ENCODE assay signal across 9 mouse cellular contexts in the genomic region with DNA sequence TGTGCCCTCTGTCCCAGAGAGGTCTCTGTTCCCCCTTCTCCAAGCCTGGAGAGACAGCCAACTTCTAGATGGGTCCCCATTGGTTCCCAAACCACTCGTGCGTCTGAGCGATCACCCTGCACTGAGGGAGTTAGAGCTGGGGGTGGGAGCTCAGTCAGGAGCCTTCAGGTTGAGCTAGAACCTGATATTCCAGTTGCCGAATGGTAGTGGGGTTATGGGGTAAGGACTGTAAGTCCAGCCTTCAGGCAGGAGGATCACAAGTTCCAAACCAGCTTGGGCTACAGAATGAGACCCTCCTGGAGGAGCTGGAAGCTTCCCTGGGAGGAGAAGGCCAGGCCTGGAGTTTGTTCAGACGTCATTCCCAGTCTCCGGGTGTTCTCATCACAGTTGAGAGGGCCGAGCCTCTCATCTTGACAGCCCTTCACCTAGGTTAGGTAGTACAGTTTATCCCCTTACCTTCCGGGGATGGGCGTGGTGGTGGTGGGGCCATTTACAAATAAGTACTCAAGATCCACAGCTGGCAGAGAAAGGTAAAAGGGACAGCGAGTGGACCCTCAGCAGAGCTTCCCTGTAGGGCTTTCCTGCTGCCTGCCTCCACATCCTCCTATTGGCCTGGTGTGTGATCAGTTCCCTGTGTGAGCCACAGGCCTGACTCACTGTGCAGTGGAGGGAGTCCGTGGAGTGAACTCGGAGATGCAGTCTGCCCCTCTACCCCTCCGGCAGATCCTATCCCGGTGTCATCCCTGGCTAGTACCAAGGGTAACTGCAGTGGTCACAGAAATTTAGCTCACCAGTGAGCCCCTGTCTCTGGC. TPM values are rescaled to one million over a fixed set of nuclear protein-coding genes. Genes with fewer than 3 reads are reported as not detected.
DNase-seq lines count a peak whose midpoint lies in the region; ATAC-seq lines count a peak whose summit lies in the region.
"Had no signal": no experiment of that assay in that cellular context is flagged by ENCODE, and none has a peak within 500 bp of the region (broad histone marks: within the 10 kb centered on the region; RNA-seq: fewer than 3 reads in every experiment).

No protein-coding gene starts in this region.

- H3K36me3 ChIP-seq in embryonic facial prominence, embryonic 14.5 days (ENCODE audit: control insufficient read depth, insufficient read depth, low read length) = peaks cover 14% of the 10 kb centered on the region; the same call in 1 of the 2 replicates
- peaks cover 17% of the 10 kb centered on the region for H3K36me3 ChIP-seq in limb, embryonic 15.5 days

- 0 out of 2 replicates have a peak overlapping the region, but pooled peaks have one; percentile 5 for H3K9ac ChIP-seq in embryonic facial prominence, embryonic 14.5 days (ENCODE audit: low read depth, low read length)
- H3K9ac ChIP-seq in limb, embryonic 15.5 days = no peak overlapping the region

- no peak overlapping the region for H3K4me3 ChIP-seq in embryonic facial prominence, embryonic 14.5 days (ENCODE audit: low read depth, low read length)
- H3K4me3 ChIP-seq in limb, embryonic 15.5 days = no peak overlapping the region

- no peak overlapping the region for H3K4me2 ChIP-seq in embryonic facial prominence, embryonic 14.5 days (ENCODE audit: low read depth, low read length)
- no peak overlapping the region for H3K4me2 ChIP-seq in limb, embryonic 15.5 days

- H3K27me3 ChIP-seq in embryonic facial prominence, embryonic 14.5 days (replicated peaks; ENCODE audit: control insufficient read depth, insufficient read depth, low read length) = no peaks in the 10 kb centered on the region
- H3K27me3 ChIP-seq in limb, embryonic 15.5 days = no peaks in the 10 kb centered on the region

- ATAC-seq in embryonic facial prominence, embryonic 14.5 days (ENCODE audit: low read depth) = no peak
- ATAC-seq in limb, embryonic 15.5 days (ENCODE audit: insufficient number of reproducible peaks, low FRiP score, low TSS enrichment, low read depth) = no peak

- no peaks in the 10 kb centered on the region for H3K9me3 ChIP-seq in embryonic facial prominence, embryonic 14.5 days (ENCODE audit: control insufficient read depth, low read length)
- no peaks in the 10 kb centered on the region for H3K9me3 ChIP-seq in limb, embryonic 15.5 days

- peak overlapping the region; percentile 90 for H3K27ac ChIP-seq in embryonic facial prominence, embryonic 14.5 days (replicated peaks; ENCODE audit: low read depth, low read length)
- peak overlapping the region; percentile 83 for H3K27ac ChIP-seq in limb, embryonic 15.5 days

- peaks cover 23% of the 10 kb centered on the region for H3K4me1 ChIP-seq in embryonic facial prominence, embryonic 14.5 days (ENCODE audit: control insufficient read depth, insufficient read depth, low read length)
- H3K4me1 ChIP-seq in limb, embryonic 15.5 days = peaks cover 30% of the 10 kb centered on the region

- peak; percentile 60 for DNase-seq in adrenal gland, postnatal 10 days
- no peak for DNase-seq in adrenal gland, adult 2 months
- DNase-seq in kidney, postnatal 10 days = peak; percentile 23
- no peak for DNase-seq in kidney, postnatal 14 days
- DNase-seq in embryonic facial prominence, embryonic 14.5 days (ENCODE audit: low spot score) = no peak
- DNase-seq in Muller cell, postnatal 12 days (ENCODE audit: inconsistent ontology term) = no peak
- no peak for DNase-seq in urinary bladder, adult 18-20 months (ENCODE audit: low spot score in 2 of 2)
- DNase-seq: cerebellum, adult 9-11 months had no signal

- WGBS in embryonic facial prominence, embryonic 14.5 days = 73% methylated on average over 14 of the region's 14 CpGs
- 83% methylated on average over 14 of the region's 14 CpGs for WGBS in limb, embryonic 15.5 days

RNA-seq across cellular contexts. Expression of a gene that starts 7.9 kb away (rescaled TPM):
- 1 to 10 TPM; 4.8 to 8.9 TPM for total RNA-seq in adrenal gland, postnatal 10 days (2021)
- total RNA-seq in adrenal gland, adult 2 months (2021) = 1 to 10 TPM; 2.8 to 7.0 TPM
- 3.3 and 4.5 TPM in 2 replicates for polyA plus RNA-seq in adrenal gland, adult 2 months (2012; rRNA removed)
- 6.8 and 9.5 TPM in 2 replicates for polyA plus RNA-seq in embryonic facial prominence, embryonic 14.5 days (2014; fragmentation: Nextera tagmentation; extraction: Ambion mirVana)
- polyA plus RNA-seq in limb, embryonic 15.5 days (2015; fragmentation: Nextera tagmentation; extraction: Ambion mirVana) = 11.7 and 12.2 TPM in 2 replicates

RNA-seq across cellular contexts. Expression of a gene that starts 24.1 kb away (rescaled TPM):
- total RNA-seq in adrenal gland, postnatal 10 days (2021) = 10 to 100 TPM; 49.6 to 50.1 TPM
- 10 to 100 TPM; 70.9 to 83.7 TPM for total RNA-seq in adrenal gland, adult 2 months (2021)
- polyA plus RNA-seq in adrenal gland, adult 2 months (2012; rRNA removed) = 15.7 and 16.5 TPM in 2 replicates
- polyA plus RNA-seq in embryonic facial prominence, embryonic 14.5 days (2014; fragmentation: Nextera tagmentation; extraction: Ambion mirVana) = 7.3 and 8.9 TPM in 2 replicates
- polyA plus RNA-seq in limb, embryonic 15.5 days (2015; fragmentation: Nextera tagmentation; extraction: Ambion mirVana) = 5.0 and 5.8 TPM in 2 replicates

RNA-seq across cellular contexts. Expression of a gene that starts 30.8 kb away (rescaled TPM):
- total RNA-seq in adrenal gland, postnatal 10 days (2021) = 10 to 100 TPM; 17.7 to 20.5 TPM
- 10 to 100 TPM; 18.9 to 24.2 TPM for total RNA-seq in adrenal gland, adult 2 months (2021)
- 16.3 and 19.2 TPM in 2 replicates for polyA plus RNA-seq in adrenal gland, adult 2 months (2012; rRNA removed)
- polyA plus RNA-seq in embryonic facial prominence, embryonic 14.5 days (2014; fragmentation: Nextera tagmentation; extraction: Ambion mirVana) = 3.3 and 3.5 TPM in 2 replicates
- 2.4 and 3.0 TPM in 2 replicates for polyA plus RNA-seq in limb, embryonic 15.5 days (2015; fragmentation: Nextera tagmentation; extraction: Ambion mirVana)

RNA-seq across cellular contexts. Expression of a gene that starts 38.7 kb away (rescaled TPM):
- total RNA-seq in adrenal gland, postnatal 10 days (2021) = 10 to 100 TPM; 81.0 to 94.7 TPM
- total RNA-seq in adrenal gland, adult 2 months (2021) = 100 to 1,000 TPM in 1 of 2 experiments, 10 to 100 TPM in 1; 88.4 to 175 TPM
- 70.3 and 91.9 TPM in 2 replicates for polyA plus RNA-seq in adrenal gland, adult 2 months (2012; rRNA removed)
- 15.0 and 21.4 TPM in 2 replicates for polyA plus RNA-seq in embryonic facial prominence, embryonic 14.5 days (2014; fragmentation: Nextera tagmentation; extraction: Ambion mirVana)
- 27.8 and 34.6 TPM in 2 replicates for polyA plus RNA-seq in limb, embryonic 15.5 days (2015; fragmentation: Nextera tagmentation; extraction: Ambion mirVana)

RNA-seq across cellular contexts. Expression of a gene that starts 38.7 kb away (rescaled TPM):
- total RNA-seq in adrenal gland, postnatal 10 days (2021) = 10 to 100 TPM in 1 of 2 experiments, 1 to 10 TPM in 1; 8.7 to 11.0 TPM
- 10 to 100 TPM in 1 of 2 experiments, 1 to 10 TPM in 1; 6.3 to 14.3 TPM for total RNA-seq in adrenal gland, adult 2 months (2021)
- 21.4 and 24.7 TPM in 2 replicates for polyA plus RNA-seq in adrenal gland, adult 2 months (2012; rRNA removed)
- 3.0 and 3.2 TPM in 2 replicates for polyA plus RNA-seq in embryonic facial prominence, embryonic 14.5 days (2014; fragmentation: Nextera tagmentation; extraction: Ambion mirVana)
- polyA plus RNA-seq in limb, embryonic 15.5 days (2015; fragmentation: Nextera tagmentation; extraction: Ambion mirVana) = 6.5 and 7.6 TPM in 2 replicates

Comparison
In these comparisons a context has a peak if more than half of its experiments do, and no peak if none do; other contexts are left out.
1. DNase-seq: peak in adrenal gland, postnatal 10 days (single experiment) and kidney, postnatal 10 days (single experiment); none in adrenal gland, adult 2 months (single experiment), kidney, postnatal 14 days (single experiment), embryonic facial prominence, embryonic 14.5 days (single experiment), Muller cell, postnatal 12 days (single experiment) and urinary bladder, adult 18-20 months (0 of 2).